Mouse (Mus musculus) liver, adult 2 months (tissue): ENCODE data around the gene E2f8. TPM values are rescaled to one million over a fixed set of nuclear protein-coding genes. Genes with fewer than 3 reads are reported as not detected.

ENCODE experiments used
- DNase-seq: peaks from one replicate; pipeline ENCODE4 v3.0.0-alpha.2; 2011; ENCODE audit warnings: low read depth, low spot score; ENCODE audit errors: extremely low read depth
- H3K27ac ChIP-seq: fragments of 200-500 bp; replicated peaks from 2 replicates; pipeline ENCODE4 v1.5.1; 2012; ENCODE audit warnings: low read depth, mild to moderate bottlenecking, control low read depth, inconsistent platforms, low read length; ENCODE audit not compliant: insufficient read depth
- H3K27me3 ChIP-seq: fragments of 200-500 bp; 2 replicates; pipeline ENCODE4 v1.6.1; 2012; ENCODE audit warnings: mild to moderate bottlenecking, moderate library complexity, low read length, inconsistent platforms; ENCODE audit not compliant: control insufficient read depth, insufficient read depth
- H3K36me3 ChIP-seq: fragments of 200-500 bp; 2 replicates; pipeline ENCODE4 v1.6.1; 2012; ENCODE audit warnings: low read length, inconsistent platforms; ENCODE audit not compliant: control insufficient read depth, insufficient read depth
- H3K4me1 ChIP-seq: fragments of 200-500 bp; 2 replicates; pipeline ENCODE4 v1.6.1; 2011; ENCODE audit warnings: low read length; ENCODE audit not compliant: control insufficient read depth, insufficient read depth
- H3K4me3 ChIP-seq: fragments of 200-500 bp; 2 replicates; pipeline ENCODE4 v1.5.1; 2011; ENCODE audit warnings: low read depth, mild to moderate bottlenecking, control low read depth, low read length, moderate library complexity; ENCODE audit not compliant: insufficient read depth
- H3K79me2 ChIP-seq: fragments of 200-500 bp; 2 replicates; pipeline ENCODE4 v1.6.1; 2012; ENCODE audit warnings: inconsistent platforms, mild to moderate bottlenecking, low read length, moderate library complexity; ENCODE audit not compliant: control insufficient read depth, insufficient read depth
- H3K9ac ChIP-seq: fragments of 200-500 bp; 2 replicates; pipeline ENCODE4 v1.6.1; 2012; ENCODE audit warnings: low read depth, mild to moderate bottlenecking, control low read depth, inconsistent platforms, low read length
- CTCF ChIP-seq: fragments of 200-500 bp; IDR thresholded peaks from 2 replicates; pipeline ENCODE4 v1.5.1; 2011; ENCODE audit warnings: low read depth, low read length, control low read depth
- POLR2A ChIP-seq: fragments of 200-500 bp; IDR thresholded peaks from 2 replicates; pipeline ENCODE4 v1.6.1; 2011; ENCODE audit warnings: low read length, control low read depth; ENCODE audit not compliant: insufficient read depth; ENCODE audit errors: extremely low read depth
- WGBS: fragments of 180-500 bp; shearing (Covaris S2); methylation state at CpG from one replicate; pipeline ENCODE4 v1.1.7; 2018; 5-methylcytosine and 5-hydroxymethylcytosine counted together
- polyA plus RNA-seq: library from polyadenylated mRNA; depleted of rRNA; stranded (reverse); fragments of >200 nt; gene quantifications from 2 replicates; pipeline ENCODE4 v1.2.3, GENCODE M21; 2012
- total RNA-seq: library from RNA; depleted of rRNA; stranded (reverse); fragments of >200 nt; gene quantifications from 2 replicates; pipeline ENCODE4 v1.2.3, GENCODE M21; 2014

E2f8 gene
- total and polyA plus RNA-seq, 2 experiments: 0.83 to 2.6 TPM

DNA sequence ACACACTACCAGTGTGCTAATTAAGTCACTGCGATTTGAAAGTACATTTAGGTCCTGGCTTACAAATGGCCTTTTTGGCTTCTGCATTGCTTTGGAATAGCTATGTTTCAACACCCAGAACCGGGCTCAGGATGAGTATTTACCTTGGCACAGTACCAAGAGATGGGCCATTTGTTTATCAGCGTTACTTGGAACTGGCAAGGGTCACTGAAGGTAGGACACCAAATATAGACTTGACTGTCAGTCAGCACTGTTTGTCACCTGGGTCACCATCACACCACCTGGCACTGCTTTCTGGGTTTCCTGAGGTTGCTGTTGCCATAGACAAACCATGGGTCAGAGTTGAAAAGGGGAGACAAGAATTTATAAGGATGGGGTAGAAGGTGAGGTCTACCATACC lies 39.0 kb downstream of the E2f8 start:
- Histone ChIP-seq H3K4me3 (no peak overlapping the region), H3K79me2 (no peaks in the 10 kb centered on the region; the same call in 1 of the 2 replicates), H3K27ac (peak overlapping the region; percentile 87), H3K9ac (peak overlapping the region; percentile 45; the same call in 1 of the 2 replicates), H3K4me1 (peaks cover 28% of the 10 kb centered on the region), H3K36me3 (no peaks in the 10 kb centered on the region), H3K27me3 (no peaks in the 10 kb centered on the region)
- WGBS: 13% methylated on average over 3 of the region's 3 CpGs
- TF ChIP-seq CTCF: no peak
- TF ChIP-seq POLR2A: no peak
- peak; percentile 100 for DNase-seq

DNA sequence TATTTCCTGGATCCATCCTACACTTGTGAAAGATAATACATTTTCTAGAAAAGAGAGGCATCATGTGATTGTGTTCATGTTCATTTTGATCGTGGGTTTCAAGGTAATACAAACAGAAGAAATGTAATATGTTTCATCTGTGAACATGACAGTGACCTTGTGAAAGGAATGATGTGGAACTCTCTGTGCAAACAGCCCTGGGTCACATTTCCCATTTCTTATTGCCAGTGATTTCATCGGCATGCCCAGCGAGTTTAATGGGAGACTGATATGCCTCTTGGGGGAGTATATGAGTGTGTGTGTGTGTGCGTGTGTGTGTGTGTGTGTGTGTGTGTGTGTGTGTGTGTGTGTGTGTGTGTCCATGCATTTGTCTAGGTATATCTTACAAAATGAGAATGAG lies 39.9 kb downstream of the E2f8 start:
- H3K9ac ChIP-seq: no peak overlapping the region; the same call in 1 of the 2 replicates
- H3K4me3 ChIP-seq: no peak overlapping the region
- H3K4me1 ChIP-seq: peaks cover 28% of the 10 kb centered on the region
- H3K36me3 ChIP-seq: no peaks in the 10 kb centered on the region
- TF ChIP-seq CTCF: no peak
- TF ChIP-seq POLR2A: no peak
- DNase-seq: peak; percentile 87
- peak overlapping the region; percentile 80 for H3K27ac ChIP-seq
- 19% methylated on average over 4 of the region's 4 CpGs for WGBS
- no peaks in the 10 kb centered on the region for H3K27me3 ChIP-seq
- no peaks in the 10 kb centered on the region; the same call in 1 of the 2 replicates for H3K79me2 ChIP-seq

DNA sequence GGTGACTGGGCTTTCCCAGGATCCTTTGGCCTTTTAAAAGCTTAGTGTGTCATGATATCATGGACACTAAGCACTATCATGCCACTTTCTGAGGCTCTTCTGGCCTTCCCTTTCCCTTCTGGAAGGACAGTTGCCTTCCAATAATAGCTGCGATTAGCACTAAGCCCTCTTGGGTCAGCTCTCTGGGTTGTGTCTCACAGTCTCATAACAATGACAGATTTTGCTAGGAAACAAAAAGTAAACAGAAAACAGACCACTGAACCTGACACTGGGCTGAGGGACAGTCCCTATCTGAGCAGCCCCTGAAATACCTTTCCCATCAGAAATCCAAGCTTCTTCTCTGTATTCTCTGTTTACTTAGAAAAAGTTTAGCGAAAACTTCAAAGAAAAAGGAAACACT lies 40.9 kb downstream of the E2f8 start:
- H3K36me3 ChIP-seq: no peaks in the 10 kb centered on the region
- no peaks in the 10 kb centered on the region for H3K27me3 ChIP-seq
- H3K27ac ChIP-seq: peak overlapping the region; percentile 65; the same call in 1 of the 2 replicates
- H3K4me1 ChIP-seq: peaks cover 28% of the 10 kb centered on the region
- no peak overlapping the region for H3K9ac ChIP-seq
- no peak overlapping the region for H3K4me3 ChIP-seq
- no peaks in the 10 kb centered on the region; the same call in 1 of the 2 replicates for H3K79me2 ChIP-seq
- TF ChIP-seq CTCF: no peak
- TF ChIP-seq POLR2A: no peak
- 72% methylated on average over 2 of the region's 2 CpGs for WGBS
- no peak for DNase-seq

DNA sequence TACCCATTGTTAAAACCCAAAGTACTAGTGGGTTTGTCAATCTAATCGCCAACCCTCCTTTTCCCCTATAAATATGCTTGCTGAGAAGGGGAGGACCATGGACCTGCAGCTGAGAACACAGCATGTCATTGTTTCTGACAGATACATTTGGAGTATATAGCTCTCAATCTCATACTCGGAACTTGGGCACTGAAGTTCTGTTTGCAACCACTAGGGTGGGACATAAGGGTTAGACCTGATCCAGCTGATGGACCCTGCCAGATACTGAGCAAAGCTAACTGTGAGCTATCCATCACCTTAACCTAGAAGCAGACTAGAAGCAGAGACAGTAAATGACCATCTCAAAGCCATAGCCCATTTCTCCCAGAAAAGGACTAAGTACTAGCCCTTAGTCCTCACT lies 43.0 kb downstream of the E2f8 start:
- Histone ChIP-seq H3K79me2 (no peaks in the 10 kb centered on the region; the same call in 1 of the 2 replicates), H3K4me3 (no peak overlapping the region), H3K27me3 (no peaks in the 10 kb centered on the region), H3K27ac (no peak overlapping the region), H3K4me1 (peaks cover 15% of the 10 kb centered on the region), H3K36me3 (peaks cover 5% of the 10 kb centered on the region), H3K9ac (no peak overlapping the region)
- no peak for DNase-seq
- TF ChIP-seq CTCF (no peak), POLR2A (no peak)
- 85% methylated on average over 2 of the region's 2 CpGs for WGBS

DNA sequence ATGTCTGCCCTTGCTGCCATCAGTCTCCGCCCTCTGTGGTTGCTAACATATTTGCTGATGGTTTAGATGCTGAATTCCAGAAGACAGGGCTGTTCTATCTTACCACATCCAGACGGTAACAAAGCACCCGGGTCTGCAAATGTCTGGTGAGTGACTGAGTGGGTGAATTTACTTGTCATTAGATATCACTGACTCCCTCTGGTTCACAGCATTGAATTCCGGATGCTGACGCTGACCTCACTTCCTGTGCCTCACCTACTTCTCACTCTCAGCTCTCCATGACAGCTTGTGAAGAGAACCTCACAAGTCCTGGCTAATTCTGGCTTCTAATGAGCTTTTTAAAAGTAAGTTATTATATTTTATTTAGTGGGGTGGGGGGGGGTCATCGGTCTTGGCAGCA lies 44.4 kb downstream of the E2f8 start:
- Histone ChIP-seq H3K9ac (no peak overlapping the region), H3K4me1 (peaks cover 12% of the 10 kb centered on the region), H3K4me3 (no peak overlapping the region), H3K27me3 (no peaks in the 10 kb centered on the region), H3K79me2 (no peaks in the 10 kb centered on the region; the same call in 1 of the 2 replicates), H3K36me3 (peaks cover 8% of the 10 kb centered on the region), H3K27ac (no peak overlapping the region)
- TF ChIP-seq CTCF (no peak), POLR2A (no peak)
- no peak for DNase-seq
- WGBS: 75% methylated on average over 6 of the region's 6 CpGs

DNA sequence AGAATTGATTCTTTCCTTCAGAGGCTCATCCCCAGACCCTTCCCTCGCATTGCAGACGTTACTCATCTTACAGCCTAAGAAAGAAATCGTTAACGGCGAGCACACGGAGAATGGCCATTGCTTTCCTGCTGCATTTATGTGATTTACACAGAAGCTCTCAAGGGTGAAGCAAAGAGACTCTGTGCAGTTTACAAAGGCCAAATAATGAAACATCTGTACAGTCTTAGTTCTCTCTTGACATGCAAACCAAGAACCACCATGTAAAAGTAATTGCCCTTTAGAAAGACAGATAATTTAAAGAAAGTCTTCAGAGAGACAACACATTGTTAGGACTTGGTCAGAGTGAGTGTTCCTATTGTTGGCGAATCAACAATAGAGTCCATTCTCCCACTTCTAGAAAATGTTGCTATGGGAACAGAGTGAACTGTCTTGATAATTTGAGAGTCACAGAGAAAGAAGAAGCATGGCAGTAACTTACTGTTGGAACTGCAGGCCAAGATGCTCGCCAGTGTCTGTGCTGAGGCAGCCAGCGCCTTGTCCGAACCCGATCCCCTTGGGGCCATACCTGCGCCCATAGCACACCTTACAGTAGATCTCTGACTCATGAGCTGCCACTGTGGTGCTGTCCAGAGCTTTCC lies 46.3 kb downstream of the E2f8 start:
- no peak for DNase-seq
- Histone ChIP-seq H3K4me3 (no peak overlapping the region), H3K79me2 (no peaks in the 10 kb centered on the region), H3K27ac (no peak overlapping the region), H3K27me3 (no peaks in the 10 kb centered on the region), H3K4me1 (0 out of 2 replicates have a peak, but pooled peaks cover 1% of the 10 kb centered on the region), H3K36me3 (peaks cover 8% of the 10 kb centered on the region), H3K9ac (no peak overlapping the region)
- WGBS: 95% methylated on average over 12 of the region's 12 CpGs
- TF ChIP-seq POLR2A: no peak
- TF ChIP-seq CTCF: no peak
